Mouse (Mus musculus) intestine, embryonic 15.5 days (tissue): ENCODE measurements around the gene Ccdc78. TPM values are rescaled to one million over a fixed set of nuclear protein-coding genes. Genes with fewer than 3 reads are reported as not detected.
A peak's percentile ranks its signal among the peaks of the same experiment; 100 is the strongest.

Source experiments
- ATAC-seq: fragments of 200-750 bp; cut with Nextera tagmentation; 2 replicates; pipeline ENCODE4 v1.8.0; 2017; ENCODE audit warnings: moderate TSS enrichment, moderate library complexity
- H3K27ac ChIP-seq: fragments of 300-500 bp; sonication (generic); 2 replicates; pipeline ENCODE4 v1.5.1; 2015; ENCODE audit warnings: mild to moderate bottlenecking, inconsistent platforms
- H3K27me3 ChIP-seq: fragments of 300-500 bp; sonication (generic); replicated peaks from 2 replicates; pipeline ENCODE4 v1.6.1; 2015; ENCODE audit warnings: inconsistent platforms
- H3K36me3 ChIP-seq: fragments of 300-500 bp; sonication (generic); 2 replicates; pipeline ENCODE4 v1.6.1; 2015; ENCODE audit warnings: inconsistent platforms
- H3K4me1 ChIP-seq: fragments of 300-500 bp; sonication (generic); replicated peaks from 2 replicates; pipeline ENCODE4 v1.6.1; 2015; ENCODE audit warnings: inconsistent platforms
- H3K4me2 ChIP-seq: fragments of 300-500 bp; sonication (generic); replicated peaks from 2 replicates; pipeline ENCODE4 v1.6.1; 2015; ENCODE audit warnings: mild to moderate bottlenecking, inconsistent platforms
- H3K4me3 ChIP-seq: fragments of 300-500 bp; sonication (generic); replicated peaks from 2 replicates; pipeline ENCODE4 v1.5.1; 2015; ENCODE audit warnings: inconsistent platforms
- H3K9ac ChIP-seq: fragments of 300-500 bp; sonication (generic); 2 replicates; pipeline ENCODE4 v1.6.1; 2015; ENCODE audit warnings: inconsistent platforms
- H3K9me3 ChIP-seq: fragments of 300-500 bp; sonication (generic); 2 replicates; pipeline ENCODE4 v1.6.1; 2016; ENCODE audit warnings: inconsistent platforms
- WGBS: fragments of 180-500 bp; shearing (Covaris S2); methylation state at CpG from one replicate; pipeline ENCODE4 v1.1.7; 2015; 5-methylcytosine and 5-hydroxymethylcytosine counted together
- polyA plus RNA-seq: library from polyadenylated mRNA; unstranded; fragments of >200 nt; fragmentation: Nextera tagmentation; extraction: Ambion mirVana; gene quantifications from 2 replicates; pipeline ENCODE4 v1.2.1, GENCODE M21; 2015

Gene Ccdc78
- polyA plus RNA-seq, 1 experiment from 2014 or later, result 0.15 TPM

DNA sequence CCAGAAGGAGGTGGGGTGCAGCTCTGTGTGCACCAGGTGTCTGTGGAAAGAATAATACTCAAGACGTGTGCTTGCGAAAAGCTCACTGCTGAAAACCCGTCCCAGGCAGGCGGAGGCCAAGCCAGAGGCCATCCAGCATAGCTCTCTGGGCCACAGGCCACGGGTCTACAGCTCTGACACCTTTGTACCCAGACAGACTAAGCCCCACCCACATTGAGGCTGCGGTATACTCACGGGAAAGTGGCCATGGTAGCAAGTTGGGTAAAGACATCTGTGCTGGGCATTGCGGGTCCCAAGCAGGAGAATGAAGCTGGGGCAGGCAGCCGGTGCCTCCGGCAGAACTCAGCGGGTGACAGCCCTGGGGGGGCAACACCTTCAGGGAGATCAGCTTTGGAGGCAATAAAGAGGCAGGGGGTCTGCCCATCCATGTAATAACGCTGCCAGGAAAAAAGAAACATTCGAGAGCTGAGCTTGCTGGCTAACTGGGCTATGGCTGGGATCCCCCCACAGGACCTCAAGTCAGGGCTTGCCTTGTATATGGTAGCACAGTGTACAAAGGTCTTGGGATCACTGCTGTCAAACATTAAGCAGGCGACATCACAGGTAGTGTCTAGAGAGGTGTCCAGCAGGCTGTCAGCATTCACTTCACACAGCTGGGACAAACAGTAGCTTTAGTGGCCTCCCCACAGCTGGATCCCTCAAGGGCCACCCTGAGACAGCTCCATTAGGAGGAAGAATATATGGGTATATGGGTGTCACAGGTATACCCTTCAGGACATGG, 53.3 kb downstream of the Ccdc78 start:
- H3K27me3 ChIP-seq, result no peaks in the 10 kb centered on the region
- peak; percentile 33; the same call in 1 of the 2 replicates for ATAC-seq
- no peak overlapping the region for H3K27ac ChIP-seq
- WGBS, result 83% methylated on average over 14 of the region's 14 CpGs
- H3K4me2 ChIP-seq, result peak overlapping the region; percentile 14; the same call in 1 of the 2 replicates
- H3K36me3 ChIP-seq, result peaks cover 21% of the 10 kb centered on the region
- H3K9me3 ChIP-seq, result no peaks in the 10 kb centered on the region
- no peak overlapping the region for H3K9ac ChIP-seq
- H3K4me1 ChIP-seq, result peaks cover 57% of the 10 kb centered on the region
- H3K4me3 ChIP-seq, result no peak overlapping the region

Other genes with a start within 250 kb of the Ccdc78 start
- gene Sox8, start 215.9 kb upstream of the Ccdc78 start, polyA plus RNA-seq, result 5.8 and 6.1 TPM in 2 replicates
- 33.0 and 35.9 TPM in 2 replicates for gene Lmf1, start 207.5 kb upstream of the Ccdc78 start, polyA plus RNA-seq
- 2.6 and 2.9 TPM in 2 replicates for gene Gng13, start 69.4 kb upstream of the Ccdc78 start, polyA plus RNA-seq
- 23.5 and 26.8 TPM in 2 replicates for gene Chtf18, start 59.2 kb upstream of the Ccdc78 start, polyA plus RNA-seq
- gene Rpusd1, start 58.9 kb upstream of the Ccdc78 start, polyA plus RNA-seq, result 16.4 and 17.0 TPM in 2 replicates
- gene Mslnl, start 50.5 kb upstream of the Ccdc78 start, polyA plus RNA-seq, result 0.06 TPM in 1 of 2 replicates, not detected in the other
- gene Msln, start 32.2 kb upstream of the Ccdc78 start, polyA plus RNA-seq, result 21.6 and 22.1 TPM in 2 replicates
- 29.0 and 31.5 TPM in 2 replicates for gene Narfl, start 12.8 kb upstream of the Ccdc78 start, polyA plus RNA-seq
- 37.9 and 41.5 TPM in 2 replicates for gene Haghl, start 907 bp upstream of the Ccdc78 start, polyA plus RNA-seq
- 82.5 and 101 TPM in 2 replicates for gene Fam173a, start 6.3 kb downstream of the Ccdc78 start, polyA plus RNA-seq
- gene AC134908.4, start 9.1 kb downstream of the Ccdc78 start, polyA plus RNA-seq, result not detected in 2 replicates
- gene Metrn, start 10.6 kb downstream of the Ccdc78 start, polyA plus RNA-seq, result 41.9 and 45.6 TPM in 2 replicates
- 3.1 and 4.1 TPM in 2 replicates for gene Fbxl16, start 22.5 kb downstream of the Ccdc78 start, polyA plus RNA-seq
- 25.4 and 27.7 TPM in 2 replicates for gene Wdr24, start 37.0 kb downstream of the Ccdc78 start, polyA plus RNA-seq
- gene Jmjd8, start 42.3 kb downstream of the Ccdc78 start, polyA plus RNA-seq, result 45.1 and 49.4 TPM in 2 replicates
- gene Stub1, start 46.8 kb downstream of the Ccdc78 start, polyA plus RNA-seq, result 297 and 322 TPM in 2 replicates
- 1.8 and 1.9 TPM in 2 replicates for gene Rhbdl1, start 50.7 kb downstream of the Ccdc78 start, polyA plus RNA-seq
- gene Gm20683, start 55.2 kb downstream of the Ccdc78 start, polyA plus RNA-seq, result 1.1 and 2.4 TPM in 2 replicates
- gene Rhot2, start 58.3 kb downstream of the Ccdc78 start, polyA plus RNA-seq, result 19.2 and 22.1 TPM in 2 replicates
- gene Wdr90, start 74.9 kb downstream of the Ccdc78 start, polyA plus RNA-seq, result 14.0 and 18.7 TPM in 2 replicates
- gene Mcrip2, start 82.2 kb downstream of the Ccdc78 start, polyA plus RNA-seq, result 73.0 and 77.0 TPM in 2 replicates
- 53.5 and 67.8 TPM in 2 replicates for gene Mettl26, start 88.5 kb downstream of the Ccdc78 start, polyA plus RNA-seq
- 0.29 and 0.36 TPM in 2 replicates for gene Wfikkn1, start 94.3 kb downstream of the Ccdc78 start, polyA plus RNA-seq
- gene Rab40c, start 133.1 kb downstream of the Ccdc78 start, polyA plus RNA-seq, result 21.4 and 24.9 TPM in 2 replicates
- 52.1 and 56.4 TPM in 2 replicates for gene Pigq, start 158.4 kb downstream of the Ccdc78 start, polyA plus RNA-seq
- gene Nhlrc4, start 158.4 kb downstream of the Ccdc78 start, polyA plus RNA-seq, result 0.10 and 0.46 TPM in 2 replicates
- 0.20 and 0.28 TPM in 2 replicates for gene A930017K11Rik, start 166.0 kb downstream of the Ccdc78 start, polyA plus RNA-seq
- gene Capn15, start 199.2 kb downstream of the Ccdc78 start, polyA plus RNA-seq, result 18.5 and 25.1 TPM in 2 replicates